In the genomic region with DNA sequence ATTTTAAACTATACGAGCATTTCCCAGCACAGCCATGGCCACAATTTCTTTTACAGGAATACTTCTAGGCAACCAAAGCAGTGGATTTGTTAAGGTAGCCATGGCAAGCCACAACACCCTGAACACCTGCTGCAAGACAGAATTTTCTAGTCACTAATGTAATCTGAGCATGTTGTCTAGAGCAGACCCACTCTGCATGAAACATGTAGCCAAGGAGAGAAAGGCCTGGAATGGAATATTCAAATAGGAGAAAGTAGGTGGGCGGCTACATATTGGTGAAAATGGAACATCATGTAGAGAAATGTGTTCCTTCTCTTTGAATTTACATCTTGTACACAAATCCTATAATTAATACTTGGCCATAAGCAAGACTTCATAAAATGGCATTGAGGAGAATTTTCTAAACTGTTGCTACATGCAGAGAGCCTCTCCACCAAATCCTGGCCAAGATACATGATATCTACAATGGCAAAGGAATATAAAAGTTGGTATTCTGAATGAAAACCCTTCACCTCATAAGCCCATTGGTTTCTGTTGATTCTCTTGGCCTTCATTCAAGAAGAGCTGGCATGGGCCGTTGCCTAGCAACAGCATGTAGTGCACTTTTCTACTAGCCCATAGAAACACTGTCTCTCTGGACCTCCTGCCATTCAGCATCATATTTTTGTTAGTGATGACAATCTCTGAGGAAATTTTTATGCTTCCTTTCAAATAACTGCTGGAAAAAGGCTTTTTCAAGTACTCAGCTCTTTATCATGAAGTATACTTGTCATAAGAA, we compare ENCODE assay signal across 11 mouse cellular contexts.
DNase-seq lines count a peak whose midpoint lies in the region; ATAC-seq and TF ChIP-seq lines count a peak whose summit lies in the region.
"Had no signal": no experiment of that assay in that cellular context is flagged by ENCODE, and none has a peak within 500 bp of the region (broad histone marks: within the 10 kb centered on the region; RNA-seq: fewer than 3 reads in every experiment).

No protein-coding gene starts in this region.

- no peak overlapping the region for H3K4me3 ChIP-seq in cerebellum, adult 2 months (replicated peaks; ENCODE audit: insufficient read depth, low read depth, low read length)
- no peak overlapping the region for H3K4me3 ChIP-seq in neural tube, embryonic 15.5 days (replicated peaks)
- H3K4me3 ChIP-seq in kidney, embryonic 15.5 days (replicated peaks): no peak overlapping the region
- H3K4me3 ChIP-seq: erythroblast, embryonic 14.5 days; stomach, embryonic 15.5 days had no signal

- intact Hi-C loops in left cerebral cortex, postnatal 10 days (cut with DNase I): no loop called here
- intact Hi-C loops in heart, postnatal 36 days (cut with DNase I): no loop called here

- DNase-seq in left cerebral cortex, postnatal 10 days (ENCODE audit: extremely low spot score in 1 of 2, low spot score in 2 of 2): peak; percentile 48 to 64
- no peak for DNase-seq in left cerebral cortex, adult 11 months (ENCODE audit: low spot score)
- peak; percentile 40 to 69 for DNase-seq in cerebellum, adult 2 months
- DNase-seq in frontal cortex, postnatal 36 days (ENCODE audit: low spot score in 2 of 2): peak; percentile 19 to 23
- no peak for DNase-seq in heart, postnatal 36 days
- no peak for DNase-seq in gastrocnemius, postnatal 25 days

- H3K9ac ChIP-seq in neural tube, embryonic 15.5 days (replicated peaks): no peak overlapping the region
- H3K9ac ChIP-seq in kidney, embryonic 15.5 days: no peak overlapping the region
- H3K9ac ChIP-seq: stomach, embryonic 15.5 days had no signal

- 64% methylated on average over 3 of the region's 3 CpGs for whole genome bisulfite sequencing in cerebellum, adult 2 months
- WGBS in neural tube, embryonic 15.5 days: 72% methylated on average over 3 of the region's 3 CpGs
- WGBS in kidney, embryonic 15.5 days: 88% methylated on average over 3 of the region's 3 CpGs

- H3K36me3 ChIP-seq in neural tube, embryonic 15.5 days: no peaks in the 10 kb centered on the region
- no peaks in the 10 kb centered on the region for H3K36me3 ChIP-seq in kidney, embryonic 15.5 days
- H3K36me3 ChIP-seq: stomach, embryonic 15.5 days had no signal

- no peak for TF ChIP-seq POLR2A in cerebellum, adult 2 months (IDR thresholded peaks at IDR 0.05; ENCODE audit: borderline replicate concordance, insufficient read depth, low read length)

- no peaks in the 10 kb centered on the region for H3K9me3 ChIP-seq in neural tube, embryonic 15.5 days (replicated peaks)
- no peaks in the 10 kb centered on the region for H3K9me3 ChIP-seq in kidney, embryonic 15.5 days (replicated peaks)
- H3K9me3 ChIP-seq: stomach, embryonic 15.5 days had no signal

- H3K4me2 ChIP-seq in neural tube, embryonic 15.5 days: no peak overlapping the region
- H3K4me2 ChIP-seq in kidney, embryonic 15.5 days: no peak overlapping the region
- H3K4me2 ChIP-seq: stomach, embryonic 15.5 days had no signal

- no peak overlapping the region for H3K27ac ChIP-seq in cerebellum, adult 2 months (ENCODE audit: insufficient read depth, low read length)
- H3K27ac ChIP-seq in neural tube, embryonic 15.5 days (replicated peaks): no peak overlapping the region
- no peak overlapping the region for H3K27ac ChIP-seq in kidney, embryonic 15.5 days
- H3K27ac ChIP-seq: stomach, embryonic 15.5 days had no signal

- TF ChIP-seq CTCF in cerebellum, adult 2 months (IDR thresholded peaks at IDR 0.05; ENCODE audit: borderline replicate concordance, insufficient read depth, low read depth, low read length): no peak

- peak; percentile 81; the same call in 1 of the 2 replicates for ATAC-seq in neural tube, embryonic 15.5 days (ENCODE audit: low FRiP score)
- ATAC-seq in kidney, embryonic 15.5 days (replicated peaks; ENCODE audit: low FRiP score): no peak
- ATAC-seq: Patski had no signal

- H3K4me1 ChIP-seq in cerebellum, adult 2 months (ENCODE audit: control insufficient read depth, insufficient read depth, low read length): peaks cover 6% of the 10 kb centered on the region
- no peaks in the 10 kb centered on the region for H3K4me1 ChIP-seq in neural tube, embryonic 15.5 days
- no peaks in the 10 kb centered on the region for H3K4me1 ChIP-seq in kidney, embryonic 15.5 days
- H3K4me1 ChIP-seq: stomach, embryonic 15.5 days had no signal

- H3K27me3 ChIP-seq in cerebellum, adult 2 months (ENCODE audit: control insufficient read depth, insufficient read depth, low read length): no peaks in the 10 kb centered on the region
- H3K27me3 ChIP-seq in neural tube, embryonic 15.5 days (replicated peaks): no peaks in the 10 kb centered on the region
- no peaks in the 10 kb centered on the region for H3K27me3 ChIP-seq in kidney, embryonic 15.5 days
- H3K27me3 ChIP-seq: stomach, embryonic 15.5 days had no signal

Comparison
In these comparisons a context has a peak if more than half of its experiments do, and no peak if none do; other contexts are left out.
1. DNase-seq: peak in left cerebral cortex, postnatal 10 days (2 of 2), cerebellum, adult 2 months (2 of 2) and frontal cortex, postnatal 36 days (2 of 2); none in left cerebral cortex, adult 11 months (single experiment), heart, postnatal 36 days (0 of 2) and gastrocnemius, postnatal 25 days (single experiment).